Mouse (Mus musculus): ENCODE data around the gene Akap12. TPM values are rescaled to one million over a fixed set of nuclear protein-coding genes. Genes with fewer than 3 reads are reported as not detected.

Gene Akap12
- polyA plus RNA-seq, 1 experiment from 2014 or later: 25.5 TPM

- no peak overlapping the region for H3K4me2 ChIP-seq (replicated peaks; ENCODE audit: low read depth)
- H3K36me3 ChIP-seq (ENCODE audit: control insufficient read depth, insufficient read depth, low read length): no peaks in the 10 kb centered on the region
- TF ChIP-seq CTCF (IDR thresholded peaks at IDR 0.05; ENCODE audit: low read depth) (no peak), EP300 (optimal IDR thresholded peaks at IDR 0.05) (no peak)
- H3K9me3 ChIP-seq (ENCODE audit: control insufficient read depth, low read length): no peaks in the 10 kb centered on the region
- no peak overlapping the region for H3K27ac ChIP-seq (replicated peaks)
- H3K4me3 ChIP-seq (ENCODE audit: low read depth, low read length): no peak overlapping the region
- ATAC-seq (ENCODE audit: low FRiP score, low TSS enrichment) (no peak), DNase-seq (ENCODE audit: low spot score) (no peak)
- 82% methylated on average over 10 of the region's 10 CpGs for WGBS
- H3K27me3 ChIP-seq (ENCODE audit: control insufficient read depth, insufficient read depth, low read length): no peaks in the 10 kb centered on the region
- H3K9ac ChIP-seq (ENCODE audit: low read length): no peak overlapping the region
- H3K4me1 ChIP-seq (replicated peaks; ENCODE audit: control insufficient read depth, insufficient read depth): peaks cover 3% of the 10 kb centered on the region; the same call in 1 of the 2 replicates
Measured at GRCm38 (mm10) chr10:4275572-4275971, 9.4 kb downstream of the Akap12 start.

DNA sequence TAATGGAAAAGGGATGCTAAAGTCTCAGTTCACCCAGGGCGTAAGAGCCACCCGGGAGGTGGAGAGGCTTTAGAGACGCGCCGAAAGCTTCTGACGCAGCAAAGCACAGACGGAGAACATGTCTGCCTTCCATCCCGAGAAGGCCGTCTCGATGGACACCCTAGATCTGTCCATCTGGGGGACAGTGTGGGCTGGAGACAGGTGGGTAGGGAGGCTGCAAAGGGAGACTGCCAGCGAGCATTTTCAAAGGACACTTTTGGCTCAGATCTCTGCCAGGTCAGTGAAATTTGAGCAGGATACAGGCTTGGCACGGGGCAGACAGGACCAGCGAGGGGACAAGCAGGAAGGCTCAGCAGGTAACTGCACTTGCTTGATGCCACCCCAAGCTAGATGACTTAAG, 9.9 kb downstream of the Akap12 start:
- H3K27me3 ChIP-seq (ENCODE audit: control insufficient read depth, insufficient read depth, low read length): no peaks in the 10 kb centered on the region
- peaks cover 3% of the 10 kb centered on the region; the same call in 1 of the 2 replicates for H3K4me1 ChIP-seq (replicated peaks; ENCODE audit: control insufficient read depth, insufficient read depth)
- TF ChIP-seq EP300 (optimal IDR thresholded peaks at IDR 0.05) (no peak), CTCF (IDR thresholded peaks at IDR 0.05; ENCODE audit: low read depth) (no peak)
- WGBS: 91% methylated on average over 13 of the region's 13 CpGs
- H3K27ac ChIP-seq (replicated peaks): no peak overlapping the region
- no peak overlapping the region for H3K9ac ChIP-seq (ENCODE audit: low read length)
- no peak overlapping the region for H3K4me3 ChIP-seq (ENCODE audit: low read depth, low read length)
- H3K9me3 ChIP-seq (ENCODE audit: control insufficient read depth, low read length): no peaks in the 10 kb centered on the region
- no peaks in the 10 kb centered on the region for H3K36me3 ChIP-seq (ENCODE audit: control insufficient read depth, insufficient read depth, low read length)
- ATAC-seq (ENCODE audit: low FRiP score, low TSS enrichment) (no peak), DNase-seq (ENCODE audit: low spot score) (no peak)
- H3K4me2 ChIP-seq (replicated peaks; ENCODE audit: low read depth): no peak overlapping the region

DNA sequence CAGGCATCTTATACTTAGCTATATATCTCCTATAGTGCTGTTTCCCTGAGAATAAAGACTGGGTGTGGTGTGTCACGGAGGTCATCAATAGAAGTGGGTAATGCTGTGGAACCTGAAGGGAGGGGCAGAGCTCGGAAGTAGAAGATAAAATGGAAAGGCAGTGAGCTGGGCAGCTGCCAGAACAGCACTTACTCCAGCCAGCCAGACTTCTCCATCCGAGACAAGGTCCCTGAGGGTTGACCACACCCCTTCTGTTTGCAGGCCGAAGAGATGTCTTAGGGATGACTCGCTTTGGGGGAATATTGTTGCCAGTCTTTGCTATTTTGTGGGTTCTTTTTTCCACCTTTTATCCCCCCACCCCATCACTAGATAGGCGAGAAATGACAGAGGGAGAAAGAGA, 11.9 kb downstream of the Akap12 start:
- DNase-seq (ENCODE audit: low spot score) (peak; percentile 70), ATAC-seq (ENCODE audit: low FRiP score, low TSS enrichment) (peak; percentile 80)
- no peaks in the 10 kb centered on the region for H3K27me3 ChIP-seq (ENCODE audit: control insufficient read depth, insufficient read depth, low read length)

DNA sequence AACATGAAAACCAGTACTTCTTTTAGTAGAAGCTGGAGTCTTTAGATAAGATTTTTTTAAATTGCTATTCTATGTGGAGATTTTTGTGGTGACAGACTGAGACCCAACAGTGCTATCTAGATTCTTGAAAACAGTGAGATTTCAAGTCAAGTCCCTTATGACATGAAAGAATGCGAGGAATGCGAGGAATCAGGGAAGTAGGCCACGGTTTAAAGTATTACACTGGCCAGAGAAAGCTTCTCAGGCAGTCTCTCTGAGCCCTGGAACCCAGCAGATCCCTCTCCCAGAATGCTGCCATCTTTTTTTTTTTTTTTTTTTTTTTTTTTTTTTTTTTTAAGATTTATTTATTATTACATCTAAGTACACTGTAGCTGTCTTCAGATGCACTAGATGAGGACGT, 16.2 kb downstream of the Akap12 start:
- H3K27ac ChIP-seq (replicated peaks): no peak overlapping the region
- H3K9me3 ChIP-seq (ENCODE audit: control insufficient read depth, low read length): no peaks in the 10 kb centered on the region
- 45% methylated on average over 4 of the region's 4 CpGs for WGBS
- H3K4me3 ChIP-seq (ENCODE audit: low read depth, low read length): no peak overlapping the region
- no peaks in the 10 kb centered on the region for H3K36me3 ChIP-seq (ENCODE audit: control insufficient read depth, insufficient read depth, low read length)
- H3K9ac ChIP-seq (ENCODE audit: low read length): no peak overlapping the region
- DNase-seq (ENCODE audit: low spot score) (no peak), ATAC-seq (ENCODE audit: low FRiP score, low TSS enrichment) (no peak)
- no peak for TF ChIP-seq CTCF (IDR thresholded peaks at IDR 0.05; ENCODE audit: low read depth)
- TF ChIP-seq EP300 (optimal IDR thresholded peaks at IDR 0.05): no peak
- peaks cover 3% of the 10 kb centered on the region; the same call in 1 of the 2 replicates for H3K4me1 ChIP-seq (replicated peaks; ENCODE audit: control insufficient read depth, insufficient read depth)
- H3K4me2 ChIP-seq (replicated peaks; ENCODE audit: low read depth): no peak overlapping the region
- no peaks in the 10 kb centered on the region for H3K27me3 ChIP-seq (ENCODE audit: control insufficient read depth, insufficient read depth, low read length)

More for the DNA sequence above, 11.9 kb downstream of the Akap12 start:
- 23% methylated on average over 6 of the region's 6 CpGs for WGBS
- Histone ChIP-seq H3K9ac (ENCODE audit: low read length) (no peak overlapping the region), H3K4me3 (ENCODE audit: low read depth, low read length) (no peak overlapping the region), H3K9me3 (ENCODE audit: control insufficient read depth, low read length) (no peaks in the 10 kb centered on the region), H3K4me2 (replicated peaks; ENCODE audit: low read depth) (no peak overlapping the region), H3K27ac (replicated peaks) (no peak overlapping the region), H3K4me1 (replicated peaks; ENCODE audit: control insufficient read depth, insufficient read depth) (peaks cover 3% of the 10 kb centered on the region; the same call in 1 of the 2 replicates), H3K36me3 (ENCODE audit: control insufficient read depth, insufficient read depth, low read length) (no peaks in the 10 kb centered on the region)
- no peak for TF ChIP-seq EP300 (optimal IDR thresholded peaks at IDR 0.05)
- TF ChIP-seq CTCF (IDR thresholded peaks at IDR 0.05; ENCODE audit: low read depth): no peak

DNA sequence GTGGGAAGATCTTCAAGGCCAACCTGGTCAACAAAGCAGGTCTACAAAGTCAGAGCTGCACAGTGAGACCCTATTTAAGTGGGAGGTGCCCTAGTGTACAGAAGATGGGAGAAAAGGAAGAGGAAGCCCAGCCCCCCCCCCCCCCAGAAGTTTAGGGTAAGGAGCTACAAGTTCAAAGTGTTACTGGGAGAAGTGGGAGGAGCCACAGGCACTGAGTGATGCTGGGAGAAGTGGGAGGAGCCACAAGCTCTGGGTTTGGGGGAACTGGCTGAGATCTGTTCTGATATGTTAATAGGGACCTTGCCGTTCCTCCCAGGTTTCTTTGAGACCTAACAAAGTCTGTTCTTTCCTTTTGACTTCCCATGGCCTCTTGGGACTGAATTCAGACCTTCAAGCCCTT, 18.6 kb downstream of the Akap12 start:
- H3K36me3 ChIP-seq (ENCODE audit: control insufficient read depth, insufficient read depth, low read length): no peaks in the 10 kb centered on the region
- H3K4me2 ChIP-seq (replicated peaks; ENCODE audit: low read depth): no peak overlapping the region
- WGBS: 93% methylated on average over 1 of the region's 1 CpGs
- no peak overlapping the region for H3K9ac ChIP-seq (ENCODE audit: low read length)
- DNase-seq (ENCODE audit: low spot score) (no peak), ATAC-seq (ENCODE audit: low FRiP score, low TSS enrichment) (no peak)
- H3K9me3 ChIP-seq (ENCODE audit: control insufficient read depth, low read length): no peaks in the 10 kb centered on the region
- 0 out of 2 replicates have a peak, but pooled peaks cover 3% of the 10 kb centered on the region for H3K4me1 ChIP-seq (replicated peaks; ENCODE audit: control insufficient read depth, insufficient read depth)
- TF ChIP-seq CTCF (IDR thresholded peaks at IDR 0.05; ENCODE audit: low read depth): no peak
- no peak for TF ChIP-seq EP300 (optimal IDR thresholded peaks at IDR 0.05)
- no peak overlapping the region for H3K4me3 ChIP-seq (ENCODE audit: low read depth, low read length)
- no peak overlapping the region; the same call in 1 of the 2 replicates for H3K27ac ChIP-seq (replicated peaks)
- H3K27me3 ChIP-seq (ENCODE audit: control insufficient read depth, insufficient read depth, low read length): no peaks in the 10 kb centered on the region

DNA sequence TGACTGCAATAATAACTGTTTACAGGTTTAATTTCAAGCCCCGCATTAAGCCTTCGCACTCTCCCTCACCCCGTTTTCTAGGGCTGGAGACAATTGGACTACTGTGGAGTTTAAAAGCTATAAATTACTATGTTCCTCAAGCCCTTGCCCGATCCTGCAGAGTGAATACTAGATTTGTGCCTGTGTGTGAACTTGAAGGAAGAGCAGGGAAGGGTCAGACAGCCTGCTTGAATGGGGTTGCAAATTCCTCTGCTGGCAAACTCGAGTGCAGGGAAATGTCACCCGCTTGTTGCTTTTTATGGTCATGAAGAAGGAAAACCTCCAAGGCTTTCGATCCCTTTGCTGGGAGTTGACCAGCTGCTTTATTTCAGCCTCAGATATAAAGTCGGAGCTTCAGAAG, 19.6 kb downstream of the Akap12 start:
- TF ChIP-seq CTCF (IDR thresholded peaks at IDR 0.05; ENCODE audit: low read depth) (no peak), EP300 (optimal IDR thresholded peaks at IDR 0.05) (peak; percentile 40)
- DNase-seq (ENCODE audit: low spot score): no peak
- Histone ChIP-seq H3K36me3 (ENCODE audit: control insufficient read depth, insufficient read depth, low read length) (no peaks in the 10 kb centered on the region), H3K4me3 (ENCODE audit: low read depth, low read length) (no peak overlapping the region), H3K27ac (replicated peaks) (peak overlapping the region; percentile 69), H3K27me3 (ENCODE audit: control insufficient read depth, insufficient read depth, low read length) (no peaks in the 10 kb centered on the region), H3K4me2 (replicated peaks; ENCODE audit: low read depth) (no peak overlapping the region), H3K4me1 (replicated peaks; ENCODE audit: control insufficient read depth, insufficient read depth) (0 out of 2 replicates have a peak, but pooled peaks cover 3% of the 10 kb centered on the region), H3K9me3 (ENCODE audit: control insufficient read depth, low read length) (no peaks in the 10 kb centered on the region), H3K9ac (ENCODE audit: low read length) (no peak overlapping the region)
- ATAC-seq (ENCODE audit: low FRiP score, low TSS enrichment): no peak; the same call in 1 of the 2 replicates
- 33% methylated on average over 8 of the region's 8 CpGs for WGBS

Measured in stomach, postnatal 0 days (tissue).